Mouse (Mus musculus) erythroblast, embryonic 14.5 days (primary cell): ENCODE measurements around the gene Nkpd1.

Experiments used
- GATA1 ChIP-seq: IDR thresholded peaks from 2 replicates; pipeline ENCODE4 v1.6.1; 2012; ENCODE audit warnings: low read length, inconsistent platforms, mixed read lengths
- TAL1 ChIP-seq: IDR thresholded peaks from 3 replicates; pipeline ENCODE4 v1.6.1; 2012; ENCODE audit warnings: low read length, inconsistent platforms, mixed read lengths

DNA sequence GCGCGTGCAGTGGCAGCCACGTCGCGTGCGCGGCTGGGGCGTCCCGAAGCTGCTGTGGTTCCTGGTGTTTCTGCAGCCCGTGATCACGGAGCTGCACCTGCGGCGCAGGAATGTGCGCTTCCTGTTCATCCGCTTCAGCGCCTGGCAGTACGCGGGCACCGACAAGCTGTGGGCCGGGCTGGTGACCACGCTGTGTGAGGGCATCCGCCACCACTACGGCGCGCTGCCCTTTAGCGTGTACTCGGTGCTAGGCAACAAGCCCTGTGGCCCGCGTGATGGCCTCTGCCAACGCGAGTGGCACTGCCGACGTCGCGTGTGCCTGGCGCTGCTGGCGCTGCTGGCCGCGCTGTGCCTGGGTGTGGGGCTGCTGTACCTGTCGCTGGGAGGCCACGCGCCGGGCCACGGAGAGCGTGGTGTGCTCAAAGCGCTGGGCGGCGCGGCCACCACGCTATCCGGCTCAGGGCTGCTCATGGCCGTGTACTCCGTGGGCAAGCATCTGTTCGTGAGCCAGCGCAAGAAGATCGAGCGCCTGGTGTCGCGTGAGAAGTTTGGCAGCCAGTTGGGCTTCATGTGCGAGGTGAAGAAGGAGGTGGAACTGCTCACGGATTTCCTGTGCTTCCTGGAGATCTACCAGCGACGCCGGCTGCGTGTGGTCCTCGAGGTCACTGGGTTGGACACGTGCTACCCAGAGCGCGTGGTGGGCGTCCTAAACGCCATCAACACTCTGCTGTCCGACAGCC is 5.5 kb downstream of the Nkpd1 start:
- TF ChIP-seq TAL1 (no peak), GATA1 (no peak)
